Mouse (Mus musculus) urinary bladder, postnatal 0 days (tissue): Measurements from ENCODE around the gene Dnaja1. TPM values are rescaled to one million over a fixed set of nuclear protein-coding genes. Genes with fewer than 3 reads are reported as not detected.

Experiments used
- microRNA counts: library from miRNA; unstranded; fragments of <30 nt; microRNA quantifications from one replicate; lab custom pipeline; 2016
- microRNA-seq: library from miRNA; unstranded; fragments of <30 nt; microRNA quantifications from one replicate; pipeline ENCODE4, GENCODE M21; 2016
- polyA plus RNA-seq: library from polyadenylated mRNA; unstranded; fragments of >200 nt; fragmentation: Nextera tagmentation; extraction: Ambion mirVana; gene quantifications from 2 replicates; pipeline ENCODE4 v1.2.1, GENCODE M21; 2015

Gene Dnaja1
- 214 and 256 TPM in 2 replicates for polyA plus RNA-seq

GRCm38 (mm10) chr4:40722011-40722666 lies at the start of gene Dnaja1:
Gene Dnaja1, plus strand, starts transcription at chr4:40722150.

GRCm38 (mm10) chr4:40702797-40703709 lies 18.9 kb upstream of the Dnaja1 start, which contains the start of gene Aptx:
Gene Aptx, minus strand, starts transcription at chr4:40703194.

DNA sequence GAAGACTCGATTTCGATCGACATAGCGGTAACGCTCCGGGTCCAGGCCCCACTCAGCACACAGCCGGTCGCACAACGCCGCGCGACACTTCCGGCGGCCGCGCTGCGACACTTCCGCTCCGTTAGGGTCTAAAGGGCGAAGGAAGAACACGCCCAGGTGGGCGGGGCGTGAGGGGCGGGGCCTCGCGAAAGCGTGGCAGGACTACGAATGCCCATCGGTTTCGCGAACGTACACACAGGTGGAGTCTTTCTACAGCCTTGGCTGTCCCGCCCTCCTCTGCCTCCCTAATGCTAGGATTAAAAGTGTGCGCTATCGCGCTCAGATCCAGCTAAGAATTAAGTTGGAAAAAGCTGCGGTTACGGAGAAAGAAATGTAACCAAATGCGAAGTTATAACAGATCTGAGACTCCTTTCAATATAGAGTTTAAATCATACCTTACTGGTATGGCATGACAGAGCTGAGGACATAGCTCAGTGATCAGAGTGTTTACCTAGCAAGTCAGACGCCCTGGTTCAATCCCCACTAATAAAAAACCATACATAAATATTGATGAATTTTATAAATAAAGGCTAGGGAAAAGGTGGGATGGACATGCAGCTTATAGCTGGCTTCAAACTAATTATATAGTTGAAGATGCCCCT lies 36.0 kb downstream of the Dnaja1 start, which contains the start of gene Smu1:
TSS of gene Smu1 (minus strand) at position 144 of the 641 bp plus-strand sequence.

MicroRNA genes within 50 kb of the gene (microRNA counts, 519-probe panel; counts per million panel counts)
- not detected for microRNA mmu-miR-207 (lab: Ali Mortazavi, UCI)

Small RNAs within 50 kb of the gene (microRNA-seq; reads per million reads assigned to microRNA genes)
- not detected for gene Mir207

Other genes with a start within 250 kb of the Dnaja1 start
- 0.37 and 0.52 TPM in 2 replicates for gene Tmem215, start 250.0 kb upstream of the Dnaja1 start, polyA plus RNA-seq
- gene Aptx, start 19.0 kb upstream of the Dnaja1 start, polyA plus RNA-seq, result 22.9 and 23.0 TPM in 2 replicates
- gene Smu1, start 35.8 kb downstream of the Dnaja1 start, polyA plus RNA-seq, result 91.2 and 91.9 TPM in 2 replicates
- 48.2 and 54.0 TPM in 2 replicates for gene B4galt1, start 131.9 kb downstream of the Dnaja1 start, polyA plus RNA-seq
- gene Spink4, start 197.9 kb downstream of the Dnaja1 start, polyA plus RNA-seq, result not detected in 2 replicates
- 203 and 224 TPM in 2 replicates for gene Bag1, start 226.1 kb downstream of the Dnaja1 start, polyA plus RNA-seq
- gene Chmp5, start 226.3 kb downstream of the Dnaja1 start, polyA plus RNA-seq, result 105 and 114 TPM in 2 replicates
- gene Nfx1, start 248.8 kb downstream of the Dnaja1 start, polyA plus RNA-seq, result 31.7 and 34.0 TPM in 2 replicates